Mouse (Mus musculus) kidney, postnatal 10 days (tissue): ENCODE results near the gene Rptor.

ENCODE experiments used
- DNase-seq: peaks from one replicate; pipeline ENCODE4 v3.0.0; 2021; ENCODE audit warnings: mixed read lengths

Rptor gene

GRCm38 (mm10) chr11:119914381-119914780 is 311.7 kb downstream of the Rptor start:
- DNase-seq = no peak

GRCm38 (mm10) chr11:119915666-119916065 is 313.0 kb downstream of the Rptor start:
- DNase-seq = peak; percentile 65

- DNase-seq = peak; percentile 90
Measured at GRCm38 (mm10) chr11:119916102-119916790, 313.5 kb downstream of the Rptor start.

DNA sequence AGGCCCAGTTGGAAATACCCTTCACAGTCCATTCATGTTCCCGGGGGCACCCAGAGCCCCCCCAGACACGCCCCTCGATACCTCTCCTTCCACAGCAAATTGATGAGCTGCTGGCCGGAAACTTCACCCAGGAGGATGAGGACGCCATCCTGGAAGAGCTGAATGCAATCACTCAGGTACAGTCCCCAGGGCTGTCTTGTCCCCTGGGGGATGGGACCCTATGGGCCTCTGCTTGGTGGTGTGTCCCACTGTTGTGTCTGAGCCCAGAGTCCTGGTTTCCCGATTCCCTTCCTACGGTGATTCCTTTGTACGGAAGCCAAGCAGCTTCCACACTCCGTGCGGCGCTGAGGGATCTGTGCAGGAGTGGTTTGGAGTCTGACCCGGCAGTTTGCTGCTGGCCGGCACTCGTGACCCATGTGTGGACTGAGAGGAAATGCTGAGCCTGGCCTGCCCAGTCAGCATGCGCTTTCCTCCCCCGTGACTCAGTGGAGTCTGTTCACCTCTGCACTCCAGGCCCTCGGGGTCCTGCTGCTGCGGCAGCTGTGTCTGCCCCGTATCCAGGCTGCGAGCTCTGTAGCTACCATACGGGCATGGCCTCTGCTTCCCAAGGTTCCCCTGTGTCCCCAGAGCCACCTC is 314.2 kb downstream of the Rptor start:
- DNase-seq = peak; percentile 79

DNA sequence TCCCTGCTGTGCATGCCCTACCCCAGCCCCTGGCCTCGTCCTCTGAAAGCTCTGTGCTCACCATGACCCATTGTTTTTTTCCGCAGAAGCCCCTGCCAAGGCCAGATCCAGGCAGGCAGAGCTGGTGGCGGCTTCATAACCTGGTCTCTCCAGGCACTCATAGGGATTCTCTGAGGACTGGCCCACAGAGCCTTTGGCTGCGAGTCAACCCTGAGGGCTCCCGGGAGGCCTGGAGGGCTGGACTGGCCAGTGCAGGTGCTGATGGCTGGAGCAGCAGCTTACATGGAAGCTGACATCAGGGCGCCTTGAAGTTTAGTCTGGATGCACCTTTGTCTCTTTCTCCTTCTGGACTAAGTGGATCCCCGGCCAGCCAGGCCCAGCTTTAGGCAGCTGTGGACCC is 315.8 kb downstream of the Rptor start:
- DNase-seq = no peak

- no peak for DNase-seq
Measured at GRCm38 (mm10) chr11:119919432-119919831, 316.7 kb downstream of the Rptor start.

GRCm38 (mm10) chr11:119919897-119920296 is 317.2 kb downstream of the Rptor start:
- peak; percentile 82 for DNase-seq

DNA sequence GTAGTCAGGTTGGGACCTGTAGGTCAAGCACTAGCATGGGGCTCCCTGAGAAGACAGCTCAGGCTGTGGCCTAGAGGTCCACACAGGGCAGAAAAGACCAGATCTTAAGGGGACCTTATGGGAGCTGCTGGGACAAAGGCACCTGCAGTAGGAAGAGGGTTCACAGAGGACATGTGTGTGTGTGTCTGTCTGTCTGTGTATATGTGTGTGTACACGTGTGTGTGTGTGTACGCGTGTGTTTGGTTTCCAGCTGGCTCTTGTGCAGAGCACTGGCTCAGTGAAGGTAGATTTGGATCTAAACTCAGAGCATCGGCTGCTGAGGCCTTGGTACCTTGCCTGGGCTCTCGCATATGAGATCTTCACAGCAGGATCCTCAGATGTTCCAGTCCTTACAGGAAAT is 318.0 kb downstream of the Rptor start:
- no peak for DNase-seq

DNA sequence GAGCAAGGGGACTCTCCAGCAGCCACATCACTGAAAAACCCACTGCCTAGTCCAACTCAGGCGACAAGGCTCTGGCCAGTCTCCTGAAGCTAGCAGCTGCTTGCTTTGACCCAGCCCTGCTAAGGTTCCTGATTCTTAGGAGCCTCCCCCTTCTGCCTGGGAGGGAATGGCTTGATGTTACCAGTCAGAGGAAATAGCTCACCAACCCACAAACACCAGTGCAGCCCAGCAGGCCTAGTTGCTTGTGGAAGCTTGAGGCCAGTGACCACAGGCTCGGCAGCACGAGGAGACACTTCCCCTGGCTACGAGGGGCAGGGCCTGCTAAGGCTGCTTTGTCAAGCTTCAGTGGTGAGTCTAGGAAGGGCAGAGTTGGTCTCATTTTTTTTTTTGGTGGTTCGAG is 322.5 kb downstream of the Rptor start:
- DNase-seq = no peak

- no peak for DNase-seq
Measured at GRCm38 (mm10) chr11:119926762-119927161, 324.1 kb downstream of the Rptor start.

DNA sequence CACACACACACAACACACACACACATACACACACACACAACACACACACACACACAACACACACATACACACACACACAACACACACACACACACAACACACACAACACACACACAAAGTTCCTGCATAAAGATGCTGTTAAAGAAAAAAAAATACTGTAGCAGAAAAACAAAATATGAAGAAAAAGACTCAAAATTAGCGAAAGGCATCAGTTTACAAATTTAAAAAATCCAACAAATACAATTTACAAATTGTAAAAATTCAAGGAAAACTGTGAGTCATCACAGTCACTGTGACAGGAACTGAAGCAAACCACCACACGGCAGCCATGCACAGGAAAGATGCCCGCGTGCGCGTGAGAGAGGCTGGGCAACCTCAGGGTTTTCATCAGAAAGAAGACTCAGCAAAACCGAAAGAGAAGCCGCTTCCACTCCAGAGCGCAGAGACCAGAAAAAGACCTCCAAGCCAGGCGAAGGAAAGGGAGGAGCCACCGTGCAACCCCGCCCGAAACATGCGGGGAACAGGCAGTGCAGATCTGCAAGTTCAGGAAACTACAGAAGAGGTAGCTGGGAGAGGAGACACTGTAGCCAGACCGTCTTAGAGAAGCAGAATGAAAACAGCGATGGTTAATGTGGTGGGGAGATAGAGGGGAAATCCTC is 325.4 kb downstream of the Rptor start:
- DNase-seq = peak; percentile 66

GRCm38 (mm10) chr11:119929603-119930265 is 327.0 kb downstream of the Rptor start:
- no peak for DNase-seq

DNA sequence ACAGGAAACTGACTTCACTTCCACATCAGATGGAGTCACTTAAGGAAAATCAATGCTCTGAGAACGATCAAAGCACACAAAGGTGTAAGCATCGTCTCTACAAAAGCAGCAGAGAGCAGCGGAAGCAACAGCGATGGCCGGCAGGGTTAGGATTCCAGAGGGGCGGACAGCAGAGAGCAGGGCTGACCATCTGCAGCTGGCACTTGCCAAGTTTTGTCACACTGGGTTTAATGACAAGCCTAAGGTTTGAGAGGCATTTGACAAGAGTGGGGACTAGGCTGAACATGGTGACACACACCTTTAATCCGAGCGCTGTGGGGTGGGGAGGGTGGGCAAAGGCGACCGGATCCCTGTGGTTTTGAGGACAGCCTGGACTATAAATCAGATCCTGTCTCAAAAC is 329.1 kb downstream of the Rptor start:
- DNase-seq = no peak

DNA sequence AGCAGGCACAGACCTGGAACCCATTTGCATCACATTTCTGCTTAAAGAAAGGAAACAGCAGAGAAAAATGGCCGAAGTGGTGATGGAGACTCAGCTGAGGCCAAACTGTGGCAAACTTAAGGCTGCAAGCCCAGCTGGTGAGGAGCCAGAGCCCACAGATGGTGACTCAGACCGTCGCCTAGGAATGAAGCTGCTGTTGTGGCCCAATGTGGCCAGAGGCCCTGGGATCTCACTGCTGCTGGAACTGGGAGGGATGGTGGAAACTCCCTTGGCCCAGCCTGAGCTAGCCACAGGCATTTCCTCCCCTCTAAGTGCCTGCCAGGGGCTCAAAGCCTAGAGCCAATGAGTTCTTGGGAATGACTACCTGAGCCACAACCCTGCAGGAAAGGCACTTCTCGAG is 330.4 kb downstream of the Rptor start:
- DNase-seq = no peak

GRCm38 (mm10) chr11:119933819-119934583 is 331.3 kb downstream of the Rptor start:
- DNase-seq = no peak

- DNase-seq = no peak
Measured at GRCm38 (mm10) chr11:119934773-119935172, 332.1 kb downstream of the Rptor start.

DNA sequence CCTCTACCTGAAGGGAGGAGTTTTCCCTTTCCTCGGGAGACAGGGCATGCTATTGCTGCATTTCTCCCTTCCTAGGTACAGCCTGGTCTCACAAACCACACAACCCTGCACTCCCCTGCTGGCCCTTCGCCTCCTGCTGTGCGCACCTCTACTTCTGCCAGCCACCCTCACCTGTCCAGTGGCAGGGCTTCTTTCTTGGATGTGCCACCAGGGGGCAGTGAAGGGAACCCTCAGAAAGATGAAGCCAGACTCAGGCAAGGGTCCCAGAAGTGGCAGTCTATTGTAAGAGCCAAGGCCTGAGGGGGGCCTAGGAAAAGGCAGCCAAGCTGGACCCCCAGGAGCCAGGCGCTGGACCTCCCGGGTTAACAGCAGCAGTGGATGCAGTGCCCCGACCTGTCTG is 332.8 kb downstream of the Rptor start:
- peak; percentile 88 for DNase-seq

DNA sequence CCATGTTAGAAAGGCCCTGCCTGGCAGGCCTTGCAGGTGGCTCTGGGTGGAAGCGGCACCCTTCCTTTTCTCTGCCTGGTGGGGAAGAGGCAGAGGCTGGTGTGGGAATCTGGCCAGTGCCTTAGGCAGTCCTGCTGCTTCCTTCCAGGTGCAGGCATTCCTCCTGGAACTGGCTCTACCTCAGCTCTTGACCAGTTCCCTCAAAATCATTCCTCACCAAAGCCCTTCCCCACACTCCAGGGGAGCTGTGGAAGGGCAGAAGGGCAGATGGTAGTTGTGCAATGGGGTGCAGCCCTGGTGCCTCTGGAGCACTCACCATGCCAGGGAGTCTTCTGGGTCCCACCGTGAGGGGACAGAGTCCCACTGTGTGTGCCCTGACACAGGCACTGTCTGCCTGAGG is 333.8 kb downstream of the Rptor start:
- no peak for DNase-seq

DNA sequence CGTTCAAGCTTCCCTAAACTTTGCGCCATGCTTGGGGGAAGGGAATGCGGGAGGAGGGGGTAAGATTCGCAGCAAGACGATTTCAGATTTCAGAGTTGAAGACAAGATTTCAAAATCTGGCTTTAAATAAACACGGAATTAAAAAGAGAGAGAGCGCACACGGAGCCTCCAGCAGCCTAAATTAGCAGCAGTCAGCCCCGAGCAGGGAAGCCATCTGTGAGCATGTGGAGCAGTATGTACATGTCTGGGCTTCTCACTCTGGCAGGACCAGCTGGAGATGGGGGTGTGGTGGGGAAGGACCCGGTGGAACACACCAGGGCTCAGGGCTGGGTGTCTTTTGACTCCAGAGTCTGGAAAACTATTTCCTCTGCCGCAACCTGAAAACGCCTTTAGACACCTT is 334.5 kb downstream of the Rptor start:
- no peak for DNase-seq

GRCm38 (mm10) chr11:119937772-119938502 is 335.2 kb downstream of the Rptor start:
- DNase-seq = peak; percentile 52

GRCm38 (mm10) chr11:119939073-119939710 is 336.5 kb downstream of the Rptor start:
- DNase-seq = peak; percentile 54

DNA sequence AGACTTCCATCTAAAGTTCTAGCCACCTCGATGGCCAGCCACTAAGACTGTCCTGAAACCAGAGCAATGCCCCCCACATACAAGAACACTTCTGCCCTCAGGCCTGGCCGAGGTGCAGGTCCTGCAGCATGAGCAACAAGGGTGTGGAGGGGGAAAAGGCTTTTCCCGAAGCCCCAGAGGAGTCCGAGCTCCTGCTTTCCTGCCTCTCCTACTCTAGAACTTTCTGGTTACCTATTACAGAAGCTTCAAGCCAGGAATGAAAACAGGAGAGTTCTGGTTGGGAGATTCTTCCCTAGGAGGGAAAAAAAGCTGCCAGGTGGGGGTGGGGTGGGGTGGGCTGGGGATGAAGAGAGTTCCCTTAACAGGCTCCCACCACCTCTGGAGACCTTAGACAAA is 337.0 kb downstream of the Rptor start:
- no peak for DNase-seq
